ENCODE assay signal across 23 mouse cellular contexts in the genomic region with DNA sequence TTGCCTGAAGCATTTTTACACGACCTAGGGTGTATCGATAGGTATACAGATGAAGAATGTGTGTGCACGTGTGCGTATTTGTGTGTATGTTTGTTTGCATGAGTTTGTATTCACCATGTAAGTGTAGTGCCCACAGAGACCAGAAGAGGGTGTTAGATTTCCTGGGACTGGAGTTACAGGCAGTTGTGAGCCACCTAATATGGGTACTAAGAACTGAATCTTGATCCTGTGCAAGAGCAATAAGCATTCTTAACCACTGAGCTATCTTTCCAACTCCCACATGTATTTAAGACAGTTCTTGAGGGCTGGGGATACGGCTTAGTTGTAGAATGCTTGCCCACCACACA. TPM values are rescaled to one million over a fixed set of nuclear protein-coding genes. Genes with fewer than 3 reads are reported as not detected.
DNase-seq lines count a peak whose midpoint lies in the region; ATAC-seq and TF ChIP-seq lines count a peak whose summit lies in the region.
"Had no signal": no experiment of that assay in that cellular context is flagged by ENCODE, and none has a peak within 500 bp of the region (broad histone marks: within the 10 kb centered on the region; RNA-seq: fewer than 3 reads in every experiment).

No protein-coding gene starts in this region.

- H3K9ac ChIP-seq in intestine, postnatal 0 days (ENCODE audit: low read depth, low read length): no peak overlapping the region
- no peak overlapping the region for H3K9ac ChIP-seq in intestine, embryonic 15.5 days
- H3K9ac ChIP-seq in lung, postnatal 0 days (replicated peaks; ENCODE audit: low read depth): no peak overlapping the region
- H3K9ac ChIP-seq: embryonic facial prominence, embryonic 15.5 days; forebrain, embryonic 15.5 days; heart, embryonic 13.5 days; hindbrain, embryonic 12.5 days; limb, embryonic 12.5 days; liver, embryonic 12.5 days; lung, embryonic 15.5 days; midbrain, embryonic 12.5 days had no signal

- no peak for TF ChIP-seq EP300 in lung, postnatal 0 days (IDR thresholded peaks at IDR 0.05)

- H3K4me3 ChIP-seq in intestine, postnatal 0 days (ENCODE audit: low read depth, low read length): no peak overlapping the region
- H3K4me3 ChIP-seq in intestine, embryonic 15.5 days (replicated peaks): no peak overlapping the region
- H3K4me3 ChIP-seq in lung, postnatal 0 days (ENCODE audit: low read depth, low read length): no peak overlapping the region
- H3K4me3 ChIP-seq: embryonic facial prominence, embryonic 15.5 days; forebrain, embryonic 15.5 days; heart, embryonic 13.5 days; hindbrain, embryonic 12.5 days; limb, embryonic 12.5 days; liver, embryonic 12.5 days; lung, embryonic 15.5 days; midbrain, embryonic 12.5 days had no signal

- peak; percentile 26 for TF ChIP-seq CTCF in intestine, postnatal 0 days (IDR thresholded peaks at IDR 0.05; ENCODE audit: low read depth)
- peak; percentile 41 for TF ChIP-seq CTCF in lung, postnatal 0 days (IDR thresholded peaks at IDR 0.05)
- TF ChIP-seq CTCF in Patski (IDR thresholded peaks at IDR 0.05): peak; percentile 34

- H3K9me3 ChIP-seq in intestine, postnatal 0 days (ENCODE audit: control insufficient read depth): no peaks in the 10 kb centered on the region
- H3K9me3 ChIP-seq in intestine, embryonic 15.5 days: no peaks in the 10 kb centered on the region
- H3K9me3 ChIP-seq in lung, postnatal 0 days (ENCODE audit: low read length): no peaks in the 10 kb centered on the region
- H3K9me3 ChIP-seq: embryonic facial prominence, embryonic 15.5 days; forebrain, embryonic 15.5 days; heart, embryonic 13.5 days; hindbrain, embryonic 12.5 days; limb, embryonic 12.5 days; liver, embryonic 12.5 days; lung, embryonic 15.5 days; midbrain, embryonic 12.5 days had no signal

- no peak for ATAC-seq in intestine, postnatal 0 days
- ATAC-seq in intestine, embryonic 15.5 days: no peak
- ATAC-seq in lung, postnatal 0 days: no peak
- ATAC-seq in Patski: no peak
- ATAC-seq: CD4-positive, CD25-positive, alpha-beta regulatory T cell, adult 4 months; forebrain, embryonic 15.5 days; liver, embryonic 12.5 days had no signal

- H3K27me3 ChIP-seq in intestine, postnatal 0 days (replicated peaks; ENCODE audit: control insufficient read depth, insufficient read depth, low read length): no peaks in the 10 kb centered on the region
- H3K27me3 ChIP-seq in intestine, embryonic 15.5 days (replicated peaks): no peaks in the 10 kb centered on the region
- H3K27me3 ChIP-seq in lung, postnatal 0 days (replicated peaks; ENCODE audit: insufficient read depth, low read length): no peaks in the 10 kb centered on the region
- no peaks in the 10 kb centered on the region for H3K27me3 ChIP-seq in Patski
- H3K27me3 ChIP-seq: embryonic facial prominence, embryonic 15.5 days; forebrain, embryonic 15.5 days; heart, embryonic 13.5 days; hindbrain, embryonic 12.5 days; limb, embryonic 12.5 days; liver, embryonic 12.5 days; lung, embryonic 15.5 days; midbrain, embryonic 12.5 days had no signal

- no peak overlapping the region for H3K4me2 ChIP-seq in intestine, postnatal 0 days (replicated peaks; ENCODE audit: low read depth)
- H3K4me2 ChIP-seq in intestine, embryonic 15.5 days (replicated peaks): no peak overlapping the region
- no peak overlapping the region for H3K4me2 ChIP-seq in lung, postnatal 0 days (replicated peaks; ENCODE audit: low read depth, low read length)
- H3K4me2 ChIP-seq: embryonic facial prominence, embryonic 15.5 days; forebrain, embryonic 15.5 days; heart, embryonic 13.5 days; hindbrain, embryonic 12.5 days; limb, embryonic 12.5 days; liver, embryonic 12.5 days; lung, embryonic 15.5 days; midbrain, embryonic 12.5 days had no signal

- peaks cover 48% of the 10 kb centered on the region for H3K36me3 ChIP-seq in intestine, postnatal 0 days (ENCODE audit: control insufficient read depth, insufficient read depth)
- peaks cover 30% of the 10 kb centered on the region for H3K36me3 ChIP-seq in intestine, embryonic 15.5 days
- peaks cover 4% of the 10 kb centered on the region; the same call in 1 of the 2 replicates for H3K36me3 ChIP-seq in lung, postnatal 0 days (ENCODE audit: insufficient read depth, low read length)

- CTCF ChIA-PET in Patski (lab: Charles Lee): interaction anchor here (1.2 kb wide), 1 partner anchor 203 kb away, joined by 3 read pairs; no protein-coding TSS in a partner anchor

- in situ Hi-C loops in Patski (cut with MboI; ENCODE audit: low pct_unique_long_range_greater_than_20kb): no loop called here

- intact Hi-C loops in heart, postnatal 14 days (cut with DNase I): no loop called here

- POLR2A ChIA-PET in Patski (lab: Charles Lee): no interaction called here

- DNase-seq in lung, postnatal 0 days (ENCODE audit: low spot score): no peak
- DNase-seq in lung, postnatal 4 days: no peak
- DNase-seq in Patski (ENCODE audit: low read depth, low spot score): no peak
- DNase-seq in heart, postnatal 14 days: no peak
- DNase-seq in right cerebral cortex, postnatal 36 days (ENCODE audit: low spot score in 2 of 2): no peak
- DNase-seq: cerebellum, adult 11 months; cerebellum, adult 9-11 months; gastrocnemius, postnatal 14 days; kidney, adult 18-20 months; kidney, postnatal 10 days; thymus, postnatal 25 days had no signal

- H3K27ac ChIP-seq in intestine, postnatal 0 days (ENCODE audit: low read depth, low read length): no peak overlapping the region
- H3K27ac ChIP-seq in intestine, embryonic 15.5 days: no peak overlapping the region
- H3K27ac ChIP-seq in lung, postnatal 0 days (ENCODE audit: low read length): no peak overlapping the region
- H3K27ac ChIP-seq: embryonic facial prominence, embryonic 15.5 days; forebrain, embryonic 15.5 days; heart, embryonic 13.5 days; hindbrain, embryonic 12.5 days; limb, embryonic 12.5 days; liver, embryonic 12.5 days; lung, embryonic 15.5 days; midbrain, embryonic 12.5 days had no signal

- WGBS in intestine, postnatal 0 days: 98% methylated on average over 5 of the region's 5 CpGs
- WGBS in intestine, embryonic 15.5 days: 95% methylated on average over 5 of the region's 5 CpGs
- WGBS in lung, postnatal 0 days: 88% methylated on average over 5 of the region's 5 CpGs

- no peaks in the 10 kb centered on the region for H3K4me1 ChIP-seq in intestine, postnatal 0 days (replicated peaks; ENCODE audit: control insufficient read depth, insufficient read depth, low read length)
- no peaks in the 10 kb centered on the region for H3K4me1 ChIP-seq in intestine, embryonic 15.5 days (replicated peaks)
- H3K4me1 ChIP-seq in lung, postnatal 0 days (ENCODE audit: insufficient read depth, low read depth, low read length): no peaks in the 10 kb centered on the region
- H3K4me1 ChIP-seq: hindbrain, embryonic 12.5 days; liver, embryonic 12.5 days; midbrain, embryonic 12.5 days had no signal

RNA-seq across cellular contexts. Expression of gene Sntb2, which starts 15.2 kb away (rescaled TPM):
- 8.3 and 10.0 TPM in 2 replicates for polyA plus RNA-seq in intestine, postnatal 0 days (2015; fragmentation: Nextera tagmentation; extraction: Ambion mirVana)
- polyA plus RNA-seq in intestine, embryonic 15.5 days (2015; fragmentation: Nextera tagmentation; extraction: Ambion mirVana): 11.3 and 11.4 TPM in 2 replicates
- 13.4 and 16.3 TPM in 2 replicates for polyA plus RNA-seq in lung, postnatal 0 days (2015; fragmentation: Nextera tagmentation; extraction: Ambion mirVana)
- polyA plus RNA-seq in Patski (2021): 33.4 TPM
- 10 to 100 TPM; 19.9 to 21.0 TPM for total RNA-seq in heart, postnatal 14 days (2021)

RNA-seq across cellular contexts. Expression of gene Utp4, which starts 26.9 kb away (rescaled TPM):
- polyA plus RNA-seq in intestine, postnatal 0 days (2015; fragmentation: Nextera tagmentation; extraction: Ambion mirVana): 22.8 and 25.1 TPM in 2 replicates
- 67.1 and 71.1 TPM in 2 replicates for polyA plus RNA-seq in intestine, embryonic 15.5 days (2015; fragmentation: Nextera tagmentation; extraction: Ambion mirVana)
- polyA plus RNA-seq in lung, postnatal 0 days (2015; fragmentation: Nextera tagmentation; extraction: Ambion mirVana): 25.4 and 26.7 TPM in 2 replicates
- 47.0 TPM for polyA plus RNA-seq in Patski (2021)
- total RNA-seq in heart, postnatal 14 days (2021): 10 to 100 TPM; 19.2 to 23.0 TPM

RNA-seq across cellular contexts. Expression of gene Has3, which starts 50.3 kb away (rescaled TPM):
- polyA plus RNA-seq in intestine, postnatal 0 days (2015; fragmentation: Nextera tagmentation; extraction: Ambion mirVana): 0.07 and 0.14 TPM in 2 replicates
- 0.10 and 0.18 TPM in 2 replicates for polyA plus RNA-seq in intestine, embryonic 15.5 days (2015; fragmentation: Nextera tagmentation; extraction: Ambion mirVana)
- polyA plus RNA-seq in lung, postnatal 0 days (2015; fragmentation: Nextera tagmentation; extraction: Ambion mirVana): 0.13 and 0.32 TPM in 2 replicates
- polyA plus RNA-seq in Patski (2021): 0.78 TPM
- 1 to 10 TPM; 1.2 to 1.9 TPM for total RNA-seq in heart, postnatal 14 days (2021)
- total RNA-seq: megakaryocyte, adult 5-6 weeks had no signal
